ENCODE assay signal across 13 mouse cellular contexts in the genomic region with DNA sequence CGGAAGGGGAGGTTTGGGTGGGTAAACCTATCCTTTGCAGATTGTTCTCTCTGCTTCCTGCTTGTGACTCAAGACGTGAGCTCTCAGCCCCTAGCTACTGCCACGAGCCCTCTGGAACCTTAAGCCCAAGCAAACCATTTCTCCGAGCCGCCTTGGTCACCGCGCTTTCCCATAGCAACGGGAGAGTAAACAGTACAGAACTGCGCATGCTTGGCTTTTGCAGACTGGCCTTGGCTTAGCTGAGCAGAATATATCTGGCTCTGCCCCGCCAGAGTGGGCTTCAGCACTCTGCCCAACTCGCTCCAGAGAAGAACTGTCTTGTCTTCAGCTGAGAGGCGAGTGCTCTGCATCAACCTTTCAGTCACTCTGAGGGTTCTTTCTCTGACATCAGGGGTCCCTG.
DNase-seq lines count a peak whose midpoint lies in the region; ATAC-seq and TF ChIP-seq lines count a peak whose summit lies in the region.
"Had no signal": no experiment of that assay in that cellular context is flagged by ENCODE, and none has a peak within 500 bp of the region (broad histone marks: within the 10 kb centered on the region; RNA-seq: fewer than 3 reads in every experiment).

No protein-coding gene starts in this region.

- H3K27ac ChIP-seq in cerebellum, adult 2 months (ENCODE audit: insufficient read depth, low read length): no peak overlapping the region
- no peak overlapping the region for H3K27ac ChIP-seq in kidney, embryonic 15.5 days
- H3K27ac ChIP-seq: macrophage had no signal

- no peaks in the 10 kb centered on the region for H3K9me3 ChIP-seq in kidney, embryonic 15.5 days (replicated peaks)

- no peak overlapping the region for H3K4me3 ChIP-seq in cerebellum, adult 2 months (replicated peaks; ENCODE audit: insufficient read depth, low read depth, low read length)
- H3K4me3 ChIP-seq in kidney, embryonic 15.5 days (replicated peaks): no peak overlapping the region

- no peaks in the 10 kb centered on the region for H3K36me3 ChIP-seq in kidney, embryonic 15.5 days

- ATAC-seq in kidney, embryonic 15.5 days (replicated peaks; ENCODE audit: low FRiP score): no peak
- no peak for ATAC-seq in frontal cortex, adult (ENCODE audit: low TSS enrichment)

- no peak for TF ChIP-seq CTCF in cerebellum, adult 2 months (IDR thresholded peaks at IDR 0.05; ENCODE audit: borderline replicate concordance, insufficient read depth, low read depth, low read length)

- peak; percentile 70 to 75 for DNase-seq in cerebellum, postnatal 10 days
- DNase-seq in cerebellum, adult 2 months: no peak
- peak; percentile 20 to 35 for DNase-seq in kidney, postnatal 4 days
- DNase-seq in R1 (ENCODE audit: low read depth, low spot score): peak; percentile 63
- DNase-seq in lung, postnatal 10 days: peak; percentile 55
- DNase-seq in gastrocnemius, postnatal 4 days (ENCODE audit: low spot score in 2 of 2): no peak
- DNase-seq: gastrocnemius, postnatal 10 days; heart, postnatal 14 days; kidney, postnatal 25 days; thymus, postnatal 4 days had no signal

- 57% methylated on average over 12 of the region's 12 CpGs for WGBS in cerebellum, adult 2 months
- 46% methylated on average over 12 of the region's 12 CpGs for WGBS in kidney, embryonic 15.5 days

- TF ChIP-seq POLR2A in cerebellum, adult 2 months (IDR thresholded peaks at IDR 0.05; ENCODE audit: borderline replicate concordance, insufficient read depth, low read length): no peak

- no peaks in the 10 kb centered on the region for H3K4me1 ChIP-seq in cerebellum, adult 2 months (ENCODE audit: control insufficient read depth, insufficient read depth, low read length)
- peaks cover 37% of the 10 kb centered on the region for H3K4me1 ChIP-seq in kidney, embryonic 15.5 days

- no peak overlapping the region for H3K9ac ChIP-seq in kidney, embryonic 15.5 days

- no peaks in the 10 kb centered on the region for H3K27me3 ChIP-seq in cerebellum, adult 2 months (ENCODE audit: control insufficient read depth, insufficient read depth, low read length)
- peaks cover 17% of the 10 kb centered on the region; the same call in 1 of the 2 replicates for H3K27me3 ChIP-seq in kidney, embryonic 15.5 days

- H3K4me2 ChIP-seq in kidney, embryonic 15.5 days: no peak overlapping the region

Comparison
In these comparisons a context has a peak if more than half of its experiments do, and no peak if none do; other contexts are left out.
1. DNase-seq: peak in cerebellum, postnatal 10 days (2 of 2), kidney, postnatal 4 days (2 of 2), R1 (single experiment) and lung, postnatal 10 days (single experiment); none in cerebellum, adult 2 months (0 of 2) and gastrocnemius, postnatal 4 days (0 of 2).